Mouse (Mus musculus): ENCODE measurements around the gene Dixdc1.
"Not testable (repeated sequence)": the region's sequence is repeated elsewhere in the genome, so short reads cannot be mapped to it uniquely, and the experiment has no call there.

Gene Dixdc1

GRCm38 (mm10) chr9:50646826-50647370 is 92.4 kb downstream of the Dixdc1 start:
- no peak for DNase-seq (ENCODE audit: low spot score)

GRCm38 (mm10) chr9:50634270-50634669 is 105.0 kb downstream of the Dixdc1 start:
- no peak for DNase-seq (ENCODE audit: low spot score)

- DNase-seq (ENCODE audit: low spot score) = no peak
Measured at GRCm38 (mm10) chr9:50633059-50633458, 106.3 kb downstream of the Dixdc1 start.

- no peak for DNase-seq (ENCODE audit: low spot score)
Measured at GRCm38 (mm10) chr9:50632016-50632688, 107.2 kb downstream of the Dixdc1 start.

- DNase-seq (ENCODE audit: low spot score) = not testable (repeated sequence)
Measured at GRCm38 (mm10) chr9:50630903-50631302, 108.4 kb downstream of the Dixdc1 start.

- no peak for DNase-seq (ENCODE audit: low spot score)
Measured at GRCm38 (mm10) chr9:50617794-50618330, 121.5 kb downstream of the Dixdc1 start.

GRCm38 (mm10) chr9:50616766-50617603 is 122.3 kb downstream of the Dixdc1 start, which contains the start of the genes Pih1d2 and Nkapd1:
Pih1d2 (plus strand) TSS chr9:50617321.
Nkapd1 (minus strand) TSS chr9:50617464.
- peak; percentile 90 for DNase-seq (ENCODE audit: low spot score)

- no peak for DNase-seq (ENCODE audit: low spot score)
Measured at GRCm38 (mm10) chr9:50616161-50616560, 123.2 kb downstream of the Dixdc1 start.
